Mouse (Mus musculus): Measurements from ENCODE around the gene Ccdc171.

DNA sequence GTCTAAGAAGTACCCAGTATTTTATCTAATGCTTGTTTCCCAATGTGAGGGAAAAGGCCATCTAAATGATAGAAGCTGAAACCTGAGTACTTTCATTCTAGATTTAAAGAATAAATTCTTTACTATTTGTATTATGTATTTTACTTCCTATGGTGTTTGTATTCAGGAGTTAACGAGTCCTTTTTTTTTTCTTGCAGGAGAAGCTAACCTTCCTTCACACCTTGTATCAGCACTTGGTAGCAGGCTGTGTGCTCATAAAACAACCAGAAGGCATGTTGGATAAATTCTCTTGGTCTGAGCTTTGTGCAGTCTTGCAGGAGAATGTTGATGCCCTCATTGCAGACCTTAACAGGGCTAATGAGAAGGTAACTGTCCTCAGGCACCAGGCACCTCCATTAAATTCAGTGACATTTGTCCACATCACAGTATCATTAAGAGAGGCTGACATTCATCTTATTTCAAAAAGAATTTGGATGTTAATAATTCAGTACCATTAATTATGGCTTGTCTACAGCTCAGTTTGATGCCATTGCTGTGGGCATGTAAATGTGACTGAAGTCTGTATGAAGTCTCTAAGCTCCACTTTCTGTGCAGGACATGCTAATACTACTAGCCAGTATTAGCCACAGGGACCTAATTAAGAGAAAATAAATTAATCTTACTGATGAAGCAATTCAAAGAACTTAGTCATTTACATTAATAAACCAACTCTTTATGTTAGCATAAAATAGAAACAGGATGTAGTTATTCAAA, 136.3 kb downstream of the Ccdc171 start:
- TF ChIP-seq CTCF (IDR thresholded peaks at IDR 0.05) (no peak), EP300 (IDR thresholded peaks at IDR 0.05) (no peak)

Measured in lung, postnatal 0 days (tissue).